In the genomic region with DNA sequence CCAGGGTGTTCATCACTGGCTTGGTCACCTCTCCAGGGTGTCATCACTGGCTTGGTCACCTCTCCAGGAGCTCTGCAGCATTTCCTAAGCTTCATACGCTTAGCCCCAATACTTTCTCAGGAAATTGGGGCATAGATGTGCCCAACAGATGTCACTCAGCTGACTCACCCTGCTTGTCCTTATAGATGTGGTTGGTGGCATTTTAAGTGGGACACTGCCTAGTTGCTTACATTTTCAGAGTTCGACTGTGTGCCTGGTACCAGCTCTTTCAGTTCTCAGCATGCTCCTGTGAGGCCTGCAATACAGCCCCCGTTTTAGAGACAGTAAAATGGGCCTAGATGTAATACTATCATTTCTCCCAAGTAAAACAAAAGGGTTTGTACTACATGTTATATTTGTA, we compare ENCODE assay signal across 23 mouse cellular contexts. TPM values are rescaled to one million over a fixed set of nuclear protein-coding genes. Genes with fewer than 3 reads are reported as not detected.
DNase-seq lines count a peak whose midpoint lies in the region; ATAC-seq lines count a peak whose summit lies in the region.
"Had no signal": no experiment of that assay in that cellular context is flagged by ENCODE, and none has a peak within 500 bp of the region (broad histone marks: within the 10 kb centered on the region; RNA-seq: fewer than 3 reads in every experiment).

No protein-coding gene starts in this region.

- peak; percentile 72; the same call in 1 of the 2 replicates for ATAC-seq in frontal cortex, adult (ENCODE audit: low TSS enrichment)
- ATAC-seq: activated CD4-positive, CD25-positive, alpha-beta regulatory T cell, adult 4 months; CD4-positive, CD25-positive, alpha-beta regulatory T cell, adult 4 months; Patski had no signal

- DNase-seq in frontal cortex, postnatal 10 days (ENCODE audit: low spot score in 2 of 2), result no peak
- DNase-seq in heart, adult 11 months, result peak; percentile 34
- no peak for DNase-seq in heart, adult 9 months (ENCODE audit: low spot score in 2 of 2)
- DNase-seq in brain, adult 2 months (ENCODE audit: low read depth, low spot score), result peak; percentile 55
- no peak for DNase-seq in adrenal gland, postnatal 4 days (ENCODE audit: low spot score in 2 of 2)
- DNase-seq: adrenal gland, adult 2 months; adrenal gland, adult 8-10 months; adrenal gland, postnatal 10 days; adrenal gland, postnatal 14 days; adrenal gland, postnatal 25 days; adrenal gland, postnatal 36 days; B cell, adult 2 months; cerebellum, adult 11 months; cerebellum, adult 11-12 months; cerebellum, adult 18-20 months; cerebellum, adult 2 months; cerebellum, adult 8-10 months had no signal

RNA-seq across cellular contexts. Expression of a gene that starts 8.6 kb away (rescaled TPM):
- total RNA-seq in adrenal gland, postnatal 4 days (2021), result 1 to 10 TPM; 1.0 to 1.4 TPM
- total RNA-seq: CH12.LX, MEL had no signal

Comparison
In these comparisons a context has a peak if more than half of its experiments do, and no peak if none do; other contexts are left out.
1. DNase-seq: peak in heart, adult 11 months (single experiment) and brain, adult 2 months (single experiment); none in frontal cortex, postnatal 10 days (0 of 2), heart, adult 9 months (0 of 2) and adrenal gland, postnatal 4 days (0 of 2).